Mouse (Mus musculus) spleen, adult 18-20 months (tissue): Measurements from ENCODE around the gene Flt3.
A peak's percentile ranks its signal among the peaks of the same experiment; 100 is the strongest.

Source experiments
- DNase-seq, 2 experiments: peaks; one replicate each; pipeline ENCODE4 v3.0.0; 2022; ENCODE audit warnings: mixed read lengths in 2 of 2

The Flt3 gene

GRCm38 (mm10) chr5:147408731-147409130 lies 8.4 kb upstream of the Flt3 start:
- no peak for DNase-seq

- peak; percentile 29 to 30 for DNase-seq
Observed at GRCm38 (mm10) chr5:147406135-147406534, 5.8 kb upstream of the Flt3 start.

GRCm38 (mm10) chr5:147402505-147402904 lies 2.2 kb upstream of the Flt3 start:
- DNase-seq = no peak

- no peak for DNase-seq
Observed at GRCm38 (mm10) chr5:147401024-147401423, 735 bp upstream of the Flt3 start.

- no peak for DNase-seq
Observed at GRCm38 (mm10) chr5:147400505-147400979, 253 bp upstream of the Flt3 start.

- DNase-seq = no peak
Observed at GRCm38 (mm10) chr5:147395050-147395449, 5.2 kb downstream of the Flt3 start.

GRCm38 (mm10) chr5:147392667-147393213 lies 7.5 kb downstream of the Flt3 start:
- DNase-seq = no peak

- DNase-seq = no peak
Observed at GRCm38 (mm10) chr5:147390772-147391171, 9.5 kb downstream of the Flt3 start.

- DNase-seq = no peak
Observed at GRCm38 (mm10) chr5:147389052-147389451, 11.2 kb downstream of the Flt3 start.

GRCm38 (mm10) chr5:147388376-147389008 lies 11.8 kb downstream of the Flt3 start:
- DNase-seq = no peak

GRCm38 (mm10) chr5:147386865-147387264 lies 13.4 kb downstream of the Flt3 start:
- DNase-seq = no peak

GRCm38 (mm10) chr5:147381396-147381795 lies 18.9 kb downstream of the Flt3 start:
- DNase-seq = no peak

- DNase-seq = no peak
Observed at GRCm38 (mm10) chr5:147379481-147379880, 20.8 kb downstream of the Flt3 start.

- no peak for DNase-seq
Observed at GRCm38 (mm10) chr5:147370276-147370675, 30.0 kb downstream of the Flt3 start.

GRCm38 (mm10) chr5:147368221-147368620 lies 32.1 kb downstream of the Flt3 start:
- DNase-seq = no peak

GRCm38 (mm10) chr5:147365995-147366765 lies 34.1 kb downstream of the Flt3 start:
- no peak for DNase-seq

GRCm38 (mm10) chr5:147363054-147363453 lies 37.2 kb downstream of the Flt3 start:
- DNase-seq = peak; percentile 43 to 50

GRCm38 (mm10) chr5:147358481-147358880 lies 41.8 kb downstream of the Flt3 start:
- DNase-seq = no peak

GRCm38 (mm10) chr5:147357536-147357935 lies 42.8 kb downstream of the Flt3 start:
- peak in 1 of 2 experiments; percentile 60 for DNase-seq

- DNase-seq = no peak
Observed at GRCm38 (mm10) chr5:147356260-147357055, 43.8 kb downstream of the Flt3 start.

- DNase-seq = no peak
Observed at GRCm38 (mm10) chr5:147355788-147356187, 44.5 kb downstream of the Flt3 start.

GRCm38 (mm10) chr5:147354985-147355384 lies 45.3 kb downstream of the Flt3 start:
- DNase-seq = no peak

- DNase-seq = no peak
Observed at GRCm38 (mm10) chr5:147354161-147354780, 46.0 kb downstream of the Flt3 start.
